Mouse (Mus musculus) ES-Bruce4 (cell line): ENCODE measurements at regions not wholly inside any gene's neighbourhood (a gene's known extent, or its start where the extent isn't known, plus 50 kb on each side); places are given as distances from the start of the nearest gene placed in this dataset.

Experiments used
- CTCF ChIP-seq: IDR thresholded peaks from one replicate; pipeline ENCODE4 v1.8.1; 2011; ENCODE audit warnings: low read depth, low read length
- EP300 ChIP-seq: IDR thresholded peaks from 2 replicates; pipeline ENCODE4 v1.6.1; 2011; ENCODE audit warnings: low read depth, low read length; ENCODE audit not compliant: insufficient read depth
- POLR2A ChIP-seq: IDR thresholded peaks from one replicate; pipeline ENCODE4 v1.8.1; 2011; ENCODE audit warnings: low read length; ENCODE audit not compliant: insufficient read depth

DNA sequence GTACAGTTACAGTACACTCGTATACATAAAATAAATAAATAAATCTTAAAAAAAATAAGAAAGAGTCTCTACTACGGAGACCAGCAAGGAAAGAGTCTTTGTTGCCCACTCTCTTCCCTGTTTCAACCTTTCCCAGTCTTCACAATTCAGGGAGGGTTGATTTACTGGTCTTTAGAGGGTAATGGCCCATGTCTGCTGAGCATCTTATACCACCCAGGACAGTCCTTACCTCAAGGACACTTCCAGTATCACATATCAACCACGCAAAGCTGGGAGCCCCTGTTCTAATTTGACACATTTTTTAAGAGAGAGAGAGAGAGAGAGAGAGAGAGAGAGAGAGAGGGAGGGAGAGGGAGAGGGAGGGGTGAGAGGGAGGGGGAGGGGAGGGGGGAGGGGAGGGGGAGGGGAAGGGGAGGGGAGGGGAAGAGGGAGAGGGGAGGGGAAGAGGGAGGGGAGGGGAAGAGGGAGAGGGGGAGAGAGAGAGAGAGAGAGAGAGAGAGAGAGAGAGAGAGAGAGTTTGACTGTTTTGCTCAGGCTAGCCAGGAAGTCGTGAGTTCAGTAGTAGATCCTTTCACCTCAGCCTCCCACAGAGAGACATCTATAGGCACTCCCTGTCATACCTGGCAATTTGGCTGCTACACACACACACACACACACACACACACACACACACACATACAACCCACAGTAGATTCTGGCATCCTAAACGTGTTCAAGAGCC lies 125.0 kb downstream of the Ets2 start:
- TF ChIP-seq EP300, result no peak
- no peak for TF ChIP-seq CTCF
- TF ChIP-seq POLR2A, result no peak
